Mouse (Mus musculus) limb, embryonic 11.5 days (tissue): ENCODE data around the gene Rgmb. TPM values are rescaled to one million over a fixed set of nuclear protein-coding genes. Genes with fewer than 3 reads are reported as not detected.

Experiments used
- ATAC-seq: fragments of 200-750 bp; cut with Nextera tagmentation; 2 replicates; pipeline ENCODE4 v1.8.0; 2017; ENCODE audit warnings: low read depth; ENCODE audit not compliant: insufficient number of reproducible peaks, low FRiP score, low TSS enrichment
- DNase-seq: peaks from one replicate; pipeline ENCODE4 v3.0.0-alpha.2; 2015; ENCODE audit warnings: low spot score
- H3K27ac ChIP-seq: fragments of 300-500 bp; sonication (generic); replicated peaks from 2 replicates; pipeline ENCODE4 v1.5.1; 2014; ENCODE audit warnings: low read depth, mild to moderate bottlenecking, low read length
- H3K27me3 ChIP-seq: fragments of 300-500 bp; sonication (generic); 2 replicates; pipeline ENCODE4 v1.6.1; 2014; ENCODE audit warnings: mild to moderate bottlenecking, low read length, mixed read lengths; ENCODE audit not compliant: control insufficient read depth, insufficient read depth
- H3K36me3 ChIP-seq: fragments of 300-500 bp; sonication (generic); 2 replicates; pipeline ENCODE4 v1.6.1; 2014; ENCODE audit warnings: mild to moderate bottlenecking, low read length, moderate library complexity, mixed read lengths; ENCODE audit not compliant: control insufficient read depth, insufficient read depth
- H3K4me1 ChIP-seq: fragments of 300-500 bp; sonication (generic); 2 replicates; pipeline ENCODE4 v1.6.1; 2014; ENCODE audit warnings: low read length, mixed read lengths; ENCODE audit not compliant: control insufficient read depth, insufficient read depth
- H3K4me2 ChIP-seq: fragments of 300-500 bp; sonication (generic); 2 replicates; pipeline ENCODE4 v1.6.1; 2014; ENCODE audit warnings: low read depth, mild to moderate bottlenecking, moderate library complexity; ENCODE audit not compliant: severe bottlenecking
- H3K4me3 ChIP-seq: fragments of 300-500 bp; sonication (generic); 2 replicates; pipeline ENCODE4 v1.5.1; 2014; ENCODE audit warnings: low read depth, low read length
- H3K9ac ChIP-seq: fragments of 300-500 bp; sonication (generic); 2 replicates; pipeline ENCODE4 v1.6.1; 2014; ENCODE audit warnings: mild to moderate bottlenecking, low read length
- H3K9me3 ChIP-seq: fragments of 300-500 bp; sonication (generic); 2 replicates; pipeline ENCODE4 v1.6.1; 2016; ENCODE audit warnings: low read length; ENCODE audit not compliant: control insufficient read depth
- WGBS: fragments of 180-500 bp; shearing (Covaris S2); extraction: QIAGEN DNeasy Blood & Tissue Kit; methylation state at CpG from one replicate; pipeline ENCODE4 v1.1.7; 2014; 5-methylcytosine and 5-hydroxymethylcytosine counted together
- polyA plus RNA-seq: library from polyadenylated mRNA; unstranded; fragments of >200 nt; fragmentation: Nextera tagmentation; extraction: Ambion mirVana; gene quantifications from 2 replicates; pipeline ENCODE4 v1.2.1, GENCODE M21; 2014

Rgmb gene
- 19.4 and 21.8 TPM in 2 replicates for polyA plus RNA-seq

DNA sequence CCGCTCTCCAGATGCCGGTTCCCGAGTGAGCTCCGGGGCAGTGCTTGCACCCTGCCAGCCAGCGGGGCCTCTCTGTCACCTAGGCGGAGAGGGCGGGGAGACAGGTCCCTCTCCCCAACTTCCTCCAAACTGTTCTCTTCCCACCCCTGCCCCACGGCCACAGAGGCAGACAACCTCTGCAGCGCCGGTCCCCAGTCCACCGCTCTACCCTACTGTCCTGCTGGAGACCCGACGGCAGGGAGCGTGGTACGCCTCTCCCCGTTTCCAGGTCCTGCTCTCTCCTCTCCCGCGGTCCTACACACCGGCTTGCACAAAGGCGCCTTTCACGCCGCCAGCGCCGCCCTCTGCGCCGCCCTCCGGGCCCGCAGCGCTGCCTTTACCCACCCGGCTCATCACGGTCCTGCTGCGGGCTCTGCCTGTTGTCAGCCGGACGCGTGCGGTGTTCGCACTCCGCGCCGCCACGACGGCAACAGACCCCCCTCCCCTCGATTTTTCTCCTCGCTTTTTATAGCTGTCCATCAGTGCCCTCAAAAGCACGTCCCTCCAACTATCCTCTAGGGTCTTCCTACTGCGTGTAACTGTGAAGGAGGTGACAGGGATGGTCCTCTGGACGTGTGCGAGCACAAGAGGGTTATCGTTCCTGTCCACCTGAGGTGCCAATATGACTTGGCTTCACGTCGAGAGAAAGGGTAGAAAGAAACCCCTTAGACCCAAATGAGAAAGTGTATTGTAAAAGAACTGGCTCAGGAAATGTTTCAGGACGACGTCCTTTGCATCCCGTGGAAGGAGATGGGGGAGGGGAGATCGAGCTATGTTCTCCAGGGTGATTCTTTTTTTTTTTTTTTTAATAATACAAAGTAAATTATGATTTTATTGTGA lies at the start of gene Rgmb:
Gene Rgmb (minus strand): TSS at position 274 of the 879 bp plus-strand sequence.
- H3K4me1 ChIP-seq, result peaks cover 8% of the 10 kb centered on the region; the same call in 1 of the 2 replicates
- H3K27me3 ChIP-seq, result 0 out of 2 replicates have a peak, but pooled peaks cover 5% of the 10 kb centered on the region
- peak; percentile 69 for ATAC-seq
- H3K4me2 ChIP-seq, result peak within 1 kb of the TSS; percentile 74
- 2% methylated on average over 51 of the region's 55 CpGs for WGBS
- no peaks in the 10 kb centered on the region for H3K36me3 ChIP-seq
- peak within 1 kb of the TSS; percentile 92 for H3K27ac ChIP-seq
- peak within 1 kb of the TSS; percentile 47 for H3K4me3 ChIP-seq
- DNase-seq, result peak; percentile 76
- H3K9me3 ChIP-seq, result no peaks in the 10 kb centered on the region
- H3K9ac ChIP-seq, result peak within 1 kb of the TSS; percentile 72

DNA sequence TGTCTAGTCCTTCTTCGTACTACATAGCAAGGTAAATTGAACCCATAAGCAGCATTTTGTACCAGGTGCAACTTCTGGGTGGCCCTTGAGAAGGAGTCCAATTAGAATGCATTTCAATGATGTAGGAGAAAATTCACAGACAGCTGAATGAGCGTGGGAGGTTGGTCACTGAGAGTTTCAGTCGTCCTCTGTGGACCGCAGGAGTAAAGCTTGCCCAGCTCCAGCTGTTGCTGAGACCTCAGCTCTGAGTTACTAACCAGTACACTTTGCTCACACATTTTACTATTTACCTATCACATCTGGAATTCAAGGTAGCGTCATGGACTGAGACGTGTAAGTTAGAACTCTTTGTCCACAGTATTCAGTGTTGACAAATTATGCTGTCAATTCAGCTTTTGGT lies 43.9 kb upstream of the Rgmb start:
- WGBS, result 68% methylated on average over 6 of the region's 6 CpGs
- no peaks in the 10 kb centered on the region for H3K9me3 ChIP-seq
- H3K4me2 ChIP-seq, result no peak overlapping the region
- H3K9ac ChIP-seq, result no peak overlapping the region
- ATAC-seq (no peak; the same call in 1 of the 2 replicates), DNase-seq (no peak)
- no peaks in the 10 kb centered on the region for H3K27me3 ChIP-seq
- H3K27ac ChIP-seq, result no peak overlapping the region
- no peaks in the 10 kb centered on the region for H3K36me3 ChIP-seq
- no peaks in the 10 kb centered on the region for H3K4me1 ChIP-seq
- no peak overlapping the region for H3K4me3 ChIP-seq

DNA sequence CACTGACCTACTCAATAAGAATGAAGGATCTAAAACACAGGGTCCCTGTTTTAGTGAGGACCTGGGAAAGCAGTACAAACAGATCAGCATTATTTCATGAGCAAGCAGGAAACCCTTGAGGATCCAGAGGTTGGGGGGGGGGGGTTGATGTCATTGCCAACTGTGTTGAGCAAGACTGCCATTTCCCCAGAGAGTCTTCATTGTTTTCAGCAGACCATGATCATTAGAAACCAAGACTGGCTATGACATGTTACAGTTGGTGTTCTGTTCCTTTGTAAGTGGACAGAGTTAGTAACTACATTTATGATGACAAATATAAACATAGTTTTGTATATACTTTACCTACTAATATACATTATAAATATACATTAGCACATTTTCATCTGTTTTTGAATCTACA lies 41.3 kb upstream of the Rgmb start:
- Histone ChIP-seq H3K36me3 (no peaks in the 10 kb centered on the region), H3K27me3 (no peaks in the 10 kb centered on the region), H3K4me2 (no peak overlapping the region), H3K4me3 (no peak overlapping the region), H3K27ac (no peak overlapping the region), H3K9ac (no peak overlapping the region), H3K9me3 (no peaks in the 10 kb centered on the region), H3K4me1 (no peaks in the 10 kb centered on the region)
- no peak for DNase-seq
- ATAC-seq, result no peak

DNA sequence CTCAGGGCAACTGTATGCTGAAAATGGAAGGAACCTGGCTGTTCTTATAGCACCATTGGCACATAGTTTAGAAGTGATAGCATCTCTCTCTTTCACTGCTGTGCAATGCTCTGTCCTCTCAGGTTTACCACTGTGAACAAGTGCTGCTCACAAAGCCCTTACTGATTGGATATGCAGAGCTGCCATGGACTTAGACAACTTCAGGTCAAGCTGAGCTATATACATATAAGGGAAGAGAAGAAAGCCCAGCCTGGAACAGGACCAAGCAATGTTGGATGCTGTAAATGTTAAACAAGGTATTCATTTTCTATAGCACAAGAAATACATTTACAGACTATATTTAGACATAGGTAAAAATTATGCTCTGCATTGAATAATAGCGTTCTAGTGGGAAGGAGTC lies 34.4 kb upstream of the Rgmb start:
- 96% methylated on average over 1 of the region's 1 CpGs for WGBS
- H3K27ac ChIP-seq, result no peak overlapping the region
- H3K4me3 ChIP-seq, result no peak overlapping the region
- H3K4me1 ChIP-seq, result no peaks in the 10 kb centered on the region
- H3K9ac ChIP-seq, result no peak overlapping the region
- ATAC-seq (no peak), DNase-seq (no peak)
- H3K4me2 ChIP-seq, result no peak overlapping the region
- H3K36me3 ChIP-seq, result no peaks in the 10 kb centered on the region
- H3K27me3 ChIP-seq, result no peaks in the 10 kb centered on the region
- no peaks in the 10 kb centered on the region for H3K9me3 ChIP-seq

DNA sequence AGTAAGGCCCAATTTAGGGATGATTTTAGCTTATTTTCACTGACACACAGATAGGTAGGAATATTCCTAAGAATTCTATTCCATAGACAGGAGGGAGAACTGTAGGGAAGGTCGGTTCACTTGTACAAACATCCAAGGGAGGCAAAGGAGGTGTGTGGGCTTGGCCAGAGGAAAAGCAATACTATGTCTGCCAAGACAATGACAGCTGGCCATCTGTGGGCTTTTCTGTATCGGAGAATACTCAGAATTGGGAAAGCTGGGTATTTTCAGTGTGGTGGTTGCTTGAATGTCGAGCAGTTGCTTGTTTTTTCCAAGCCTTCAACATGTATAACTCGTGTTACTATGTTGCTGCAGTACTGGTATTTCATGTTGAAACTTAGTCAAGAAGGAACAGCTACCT lies 31.5 kb upstream of the Rgmb start:
- WGBS, result 85% methylated on average over 4 of the region's 4 CpGs
- H3K9ac ChIP-seq, result no peak overlapping the region
- H3K27ac ChIP-seq, result no peak overlapping the region
- H3K4me2 ChIP-seq, result no peak overlapping the region
- DNase-seq (no peak), ATAC-seq (no peak)
- no peaks in the 10 kb centered on the region for H3K9me3 ChIP-seq
- no peaks in the 10 kb centered on the region for H3K4me1 ChIP-seq
- no peak overlapping the region for H3K4me3 ChIP-seq
- no peaks in the 10 kb centered on the region for H3K27me3 ChIP-seq
- no peaks in the 10 kb centered on the region for H3K36me3 ChIP-seq

DNA sequence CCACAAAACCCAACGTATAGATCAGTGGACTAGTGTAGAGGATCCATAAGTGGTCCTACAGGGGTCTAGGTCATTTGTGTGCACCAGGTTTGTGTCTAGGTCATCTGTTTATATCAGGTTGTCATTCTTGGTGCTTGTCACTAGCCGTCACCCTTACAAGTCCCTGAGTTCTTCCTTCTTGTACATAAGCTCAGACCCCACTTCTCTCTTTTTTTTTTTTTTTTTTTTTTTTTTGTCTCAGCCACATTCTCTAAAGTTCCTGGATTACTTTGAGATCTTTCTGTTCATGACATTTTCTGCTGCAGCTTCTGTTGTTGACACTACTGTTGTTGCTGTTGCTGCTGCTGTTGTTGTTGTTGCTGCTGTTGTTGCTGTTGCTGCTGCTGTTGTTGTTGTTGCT lies 22.3 kb upstream of the Rgmb start:
- Histone ChIP-seq H3K4me1 (no peaks in the 10 kb centered on the region), H3K4me2 (no peak overlapping the region), H3K27me3 (no peaks in the 10 kb centered on the region), H3K27ac (no peak overlapping the region), H3K36me3 (no peaks in the 10 kb centered on the region), H3K9ac (no peak overlapping the region), H3K9me3 (no peaks in the 10 kb centered on the region), H3K4me3 (no peak overlapping the region)
- WGBS, result 90% methylated on average over 2 of the region's 2 CpGs
- DNase-seq (no peak), ATAC-seq (no peak)

DNA sequence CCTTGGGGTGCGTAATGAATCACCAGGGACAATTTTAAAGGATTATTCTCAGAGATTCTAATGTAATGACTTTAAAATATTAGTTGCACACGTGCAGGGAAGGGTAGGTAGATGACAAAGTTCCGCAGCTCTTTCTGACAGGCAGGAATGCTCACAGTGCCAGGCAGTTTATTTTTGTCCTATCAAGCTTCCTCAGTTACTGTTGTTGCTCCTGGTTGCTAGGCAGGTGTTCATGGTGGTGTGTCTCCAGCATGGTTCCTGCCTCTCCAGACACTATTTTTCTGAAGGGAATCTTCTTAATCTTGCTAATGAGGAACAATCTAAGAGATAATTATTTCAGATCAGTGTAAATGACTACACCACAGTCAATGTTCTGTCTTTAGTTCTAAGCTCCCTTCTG lies 19.7 kb upstream of the Rgmb start:
- ATAC-seq (no peak), DNase-seq (no peak)
- 84% methylated on average over 3 of the region's 3 CpGs for WGBS
- Histone ChIP-seq H3K9me3 (no peaks in the 10 kb centered on the region), H3K4me1 (no peaks in the 10 kb centered on the region), H3K9ac (no peak overlapping the region), H3K27ac (no peak overlapping the region), H3K4me2 (no peak overlapping the region), H3K4me3 (no peak overlapping the region), H3K36me3 (no peaks in the 10 kb centered on the region), H3K27me3 (no peaks in the 10 kb centered on the region)

DNA sequence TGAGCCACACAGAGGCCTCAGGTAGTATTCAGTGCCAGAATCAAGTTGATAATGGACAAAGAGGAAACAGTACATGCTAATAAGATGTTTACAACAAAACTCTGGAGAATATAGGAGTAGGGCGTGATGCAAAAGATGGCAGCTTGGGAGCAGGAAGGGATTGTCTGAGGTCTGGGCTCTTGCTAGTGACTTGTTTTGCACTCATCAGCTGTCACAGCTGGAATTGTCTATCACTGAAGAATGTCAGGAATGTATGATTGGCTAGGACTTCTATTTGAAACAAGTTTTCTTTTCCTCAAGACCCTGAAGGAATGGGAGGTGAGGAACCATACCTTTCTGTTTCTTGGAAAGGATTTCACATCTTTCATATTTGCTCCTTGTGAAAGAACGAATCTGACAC lies 10.6 kb upstream of the Rgmb start:
- Histone ChIP-seq H3K9me3 (no peaks in the 10 kb centered on the region), H3K27me3 (no peaks in the 10 kb centered on the region), H3K27ac (no peak overlapping the region), H3K36me3 (no peaks in the 10 kb centered on the region), H3K4me3 (no peak overlapping the region), H3K4me2 (no peak overlapping the region), H3K9ac (no peak overlapping the region), H3K4me1 (no peaks in the 10 kb centered on the region)
- DNase-seq (no peak), ATAC-seq (no peak)
- 90% methylated on average over 2 of the region's 2 CpGs for WGBS
